Mouse (Mus musculus): ENCODE measurements at regions not wholly inside any gene's neighbourhood (a gene's known extent, or its start where the extent isn't known, plus 50 kb on each side); places are given as distances from the start of the nearest gene placed in this dataset.

- TF ChIP-seq POLR2A (IDR thresholded peaks at IDR 0.05; ENCODE audit: extremely low read depth, insufficient read depth, low read length) (no peak), CTCF (IDR thresholded peaks at IDR 0.05; ENCODE audit: low read depth, low read length) (no peak)
These were observed 274.4 kb downstream of the Nuak1 start for GRCm38 (mm10) chr10:84165832-84166567.
